Mouse (Mus musculus): ENCODE results near the gene Pkp4. TPM values are rescaled to one million over a fixed set of nuclear protein-coding genes. Genes with fewer than 3 reads are reported as not detected.
A peak's percentile ranks its signal among the peaks of the same experiment; 100 is the strongest.

Pkp4 gene
- total RNA-seq, 1 experiment, result 54.3 TPM

DNA sequence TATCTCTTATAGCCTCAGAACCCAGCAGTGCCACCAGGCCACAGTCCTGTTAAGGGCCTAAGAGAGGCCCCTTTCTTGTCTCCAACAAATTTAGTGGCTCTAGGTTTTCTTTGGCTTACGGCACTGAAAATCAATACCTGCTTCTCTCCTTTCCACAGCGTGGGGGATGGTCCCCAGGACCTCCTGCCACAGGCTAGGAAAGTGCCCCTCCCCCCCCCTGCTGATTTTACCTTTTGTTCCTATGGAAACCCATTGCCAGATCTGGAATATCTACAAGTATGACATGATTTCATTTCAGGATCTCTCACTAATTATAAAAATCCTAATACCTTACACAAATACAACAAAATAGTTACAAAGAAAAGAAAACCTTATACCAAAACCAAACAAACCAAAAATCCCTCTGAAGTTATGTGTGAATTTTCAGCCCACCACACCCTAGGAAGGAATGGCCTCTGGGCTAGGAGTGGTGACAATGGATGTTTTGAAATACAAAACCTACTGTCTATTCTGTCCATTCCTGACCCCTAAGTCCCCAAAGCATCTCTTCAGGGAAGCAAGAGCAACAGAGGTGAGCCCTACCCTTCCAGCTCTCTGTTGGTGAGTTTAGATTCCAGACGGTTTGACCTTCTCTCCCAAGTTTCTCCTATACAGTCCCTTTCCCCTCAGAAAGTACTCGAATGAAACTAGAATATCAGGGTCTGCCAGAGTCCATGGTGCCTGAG, 224.7 kb downstream of the Pkp4 start:
- Histone ChIP-seq H3K4me1 (ENCODE audit: control insufficient read depth in 2 of 2, insufficient read depth in 2 of 2, low read length in 2 of 2, poor library complexity in 1 of 2) (peaks cover 6 to 19% of the 10 kb centered on the region in 2 experiments), H3K27ac (ENCODE audit: insufficient read depth, low read depth, low read length, poor library complexity, severe bottlenecking) (peak overlapping the region; percentile 95), H3K36me3 (ENCODE audit: control insufficient read depth, insufficient read depth, low read length, poor library complexity, severe bottlenecking) (peaks cover 2% of the 10 kb centered on the region; the same call in 1 of the 2 replicates), H3K4me3 (ENCODE audit: insufficient read depth in 1 of 2, low read depth in 1 of 2, low read length in 2 of 2, poor library complexity in 1 of 2, severe bottlenecking in 1 of 2) (no peak overlapping the region), H3K9me3 (ENCODE audit: control insufficient read depth, insufficient read depth, low read depth, low read length) (no peaks in the 10 kb centered on the region), H3K9ac (ENCODE audit: insufficient read depth, low read depth, low read length, poor library complexity, severe bottlenecking) (no peak overlapping the region; the same call in 1 of the 2 replicates)
- in situ Hi-C loops (cut with MboI; ENCODE audit: low sequenced_read_pairs in 2 of 2, unreplicated experiment in 2 of 2), result no loop called here
- TF ChIP-seq CHD2 (IDR thresholded peaks at IDR 0.05; ENCODE audit: low read depth, low read length) (peak; percentile 50; the same call in 1 of the 2 replicates), MAFK (IDR thresholded peaks at IDR 0.05; ENCODE audit: insufficient read depth, low read depth, low read length) (no peak)
- peak; percentile 81 for DNase-seq (ENCODE audit: low read depth, low spot score)

DNA sequence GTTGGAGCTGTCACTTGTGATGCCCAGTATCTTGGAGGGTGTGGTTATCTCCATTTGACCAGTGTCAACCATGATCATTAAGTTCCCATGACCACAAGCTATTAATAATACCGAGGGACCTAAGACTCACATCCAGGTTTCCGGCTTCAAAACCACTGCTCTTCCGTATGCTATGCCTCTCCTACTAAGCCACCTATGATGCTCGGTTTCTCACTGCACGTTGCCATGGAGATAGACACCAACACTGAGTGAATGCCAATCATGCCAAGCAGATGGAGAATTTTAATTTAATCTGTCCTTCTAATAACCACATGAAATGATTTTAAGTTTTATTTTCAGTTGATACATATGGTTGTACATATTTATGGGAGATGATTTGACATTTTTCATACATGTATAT, 229.3 kb downstream of the Pkp4 start:
- no peak for TF ChIP-seq HCFC1 (IDR thresholded peaks at IDR 0.05; ENCODE audit: borderline replicate concordance, insufficient read depth, low read length)
- no peak for TF ChIP-seq ZNF384 (IDR thresholded peaks at IDR 0.05; ENCODE audit: low read depth, low read length)
- TF ChIP-seq ZC3H11A (IDR thresholded peaks at IDR 0.05; ENCODE audit: borderline replicate concordance, low read depth, low read length), result no peak
- TF ChIP-seq MAFK (IDR thresholded peaks at IDR 0.05; ENCODE audit: insufficient read depth, low read depth, low read length), result no peak
- no peak for TF ChIP-seq CHD2 (IDR thresholded peaks at IDR 0.05; ENCODE audit: low read depth, low read length)
- peaks cover 0 to 4% of the 10 kb centered on the region in 2 experiments; a peak in 3 of 4 replicates for H3K4me1 ChIP-seq (ENCODE audit: control insufficient read depth in 2 of 2, insufficient read depth in 2 of 2, low read length in 2 of 2, poor library complexity in 1 of 2)
- no peak overlapping the region for H3K27ac ChIP-seq (ENCODE audit: insufficient read depth, low read depth, low read length, poor library complexity, severe bottlenecking)
- no peaks in the 10 kb centered on the region for H3K9me3 ChIP-seq (ENCODE audit: control insufficient read depth, insufficient read depth, low read depth, low read length)
- no peak overlapping the region for H3K9ac ChIP-seq (ENCODE audit: insufficient read depth, low read depth, low read length, poor library complexity, severe bottlenecking)
- in situ Hi-C loops (cut with MboI; ENCODE audit: low sequenced_read_pairs in 2 of 2, unreplicated experiment in 2 of 2), result no loop called here
- no peak overlapping the region for H3K4me3 ChIP-seq (ENCODE audit: insufficient read depth in 1 of 2, low read depth in 1 of 2, low read length in 2 of 2, poor library complexity in 1 of 2, severe bottlenecking in 1 of 2)
- no peak for DNase-seq (ENCODE audit: low read depth, low spot score)
- H3K36me3 ChIP-seq (ENCODE audit: control insufficient read depth, insufficient read depth, low read length, poor library complexity, severe bottlenecking), result peaks cover 2% of the 10 kb centered on the region; the same call in 1 of the 2 replicates

DNA sequence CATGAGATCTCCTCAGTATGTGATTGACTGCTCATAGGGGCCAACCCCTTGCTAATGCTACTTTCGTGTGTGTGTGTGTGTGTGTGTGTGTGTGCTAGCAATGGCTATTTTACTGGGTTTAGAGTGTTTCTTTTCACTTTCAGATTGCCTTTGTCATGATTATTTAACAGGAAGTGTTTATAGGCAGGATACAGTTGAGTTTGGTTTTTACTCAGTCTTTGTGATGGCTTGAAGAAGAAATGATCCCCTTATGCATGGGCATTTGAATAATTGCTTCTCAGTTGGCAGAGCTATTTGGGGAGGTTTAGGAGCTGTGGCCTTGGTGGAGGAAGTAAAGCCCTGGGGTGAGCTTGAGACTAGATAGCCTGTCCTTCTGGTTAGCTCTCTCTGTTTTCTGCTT, 232.5 kb downstream of the Pkp4 start:
- H3K9ac ChIP-seq (ENCODE audit: insufficient read depth, low read depth, low read length, poor library complexity, severe bottlenecking), result no peak overlapping the region
- no peaks in the 10 kb centered on the region for H3K4me1 ChIP-seq (ENCODE audit: control insufficient read depth in 2 of 2, insufficient read depth in 2 of 2, low read length in 2 of 2, poor library complexity in 1 of 2)
- H3K4me3 ChIP-seq (ENCODE audit: insufficient read depth in 1 of 2, low read depth in 1 of 2, low read length in 2 of 2, poor library complexity in 1 of 2, severe bottlenecking in 1 of 2), result no peak overlapping the region
- DNase-seq (ENCODE audit: low read depth, low spot score), result no peak
- no peaks in the 10 kb centered on the region for H3K36me3 ChIP-seq (ENCODE audit: control insufficient read depth, insufficient read depth, low read length, poor library complexity, severe bottlenecking)
- no peaks in the 10 kb centered on the region for H3K9me3 ChIP-seq (ENCODE audit: control insufficient read depth, insufficient read depth, low read depth, low read length)
- no peak for TF ChIP-seq CHD2 (IDR thresholded peaks at IDR 0.05; ENCODE audit: low read depth, low read length)
- TF ChIP-seq ZC3H11A (IDR thresholded peaks at IDR 0.05; ENCODE audit: borderline replicate concordance, low read depth, low read length), result no peak
- TF ChIP-seq ZNF384 (IDR thresholded peaks at IDR 0.05; ENCODE audit: low read depth, low read length), result no peak
- TF ChIP-seq HCFC1 (IDR thresholded peaks at IDR 0.05; ENCODE audit: borderline replicate concordance, insufficient read depth, low read length), result no peak
- TF ChIP-seq MAFK (IDR thresholded peaks at IDR 0.05; ENCODE audit: insufficient read depth, low read depth, low read length), result no peak
- in situ Hi-C loops (cut with MboI; ENCODE audit: low sequenced_read_pairs in 2 of 2, unreplicated experiment in 2 of 2), result no loop called here
- no peak overlapping the region for H3K27ac ChIP-seq (ENCODE audit: insufficient read depth, low read depth, low read length, poor library complexity, severe bottlenecking)

DNA sequence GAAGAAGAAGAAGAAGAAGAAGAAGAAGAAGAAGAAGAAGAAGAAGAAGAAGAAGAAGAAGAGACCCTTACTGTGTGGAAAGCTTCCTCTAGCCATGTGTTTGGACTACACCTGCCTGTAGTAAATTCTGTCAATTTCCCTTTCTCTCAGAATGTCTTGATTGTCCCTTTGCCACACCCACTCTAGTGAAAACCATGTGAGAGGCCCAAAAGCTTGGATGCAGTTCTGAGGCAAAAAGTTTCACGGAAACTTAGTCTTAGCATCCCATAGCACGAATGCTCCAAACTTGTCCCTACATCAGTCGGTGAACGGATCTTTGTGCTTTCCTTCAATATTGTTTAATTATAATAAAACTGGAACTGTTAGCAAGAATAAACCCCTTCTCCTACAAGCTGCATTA, 234.0 kb downstream of the Pkp4 start:
- in situ Hi-C loops (cut with MboI; ENCODE audit: low sequenced_read_pairs in 2 of 2, unreplicated experiment in 2 of 2), result no loop called here
- Histone ChIP-seq H3K4me3 (ENCODE audit: insufficient read depth in 1 of 2, low read depth in 1 of 2, low read length in 2 of 2, poor library complexity in 1 of 2, severe bottlenecking in 1 of 2) (no peak overlapping the region), H3K4me1 (ENCODE audit: control insufficient read depth in 2 of 2, insufficient read depth in 2 of 2, low read length in 2 of 2, poor library complexity in 1 of 2) (no peaks in the 10 kb centered on the region), H3K27ac (ENCODE audit: insufficient read depth, low read depth, low read length, poor library complexity, severe bottlenecking) (no peak overlapping the region), H3K9me3 (ENCODE audit: control insufficient read depth, insufficient read depth, low read depth, low read length) (no peaks in the 10 kb centered on the region), H3K9ac (ENCODE audit: insufficient read depth, low read depth, low read length, poor library complexity, severe bottlenecking) (no peak overlapping the region), H3K36me3 (ENCODE audit: control insufficient read depth, insufficient read depth, low read length, poor library complexity, severe bottlenecking) (no peaks in the 10 kb centered on the region)
- TF ChIP-seq CHD2 (IDR thresholded peaks at IDR 0.05; ENCODE audit: low read depth, low read length), result no peak
- TF ChIP-seq HCFC1 (IDR thresholded peaks at IDR 0.05; ENCODE audit: borderline replicate concordance, insufficient read depth, low read length), result no peak
- TF ChIP-seq ZNF384 (IDR thresholded peaks at IDR 0.05; ENCODE audit: low read depth, low read length), result no peak
- TF ChIP-seq MAFK (IDR thresholded peaks at IDR 0.05; ENCODE audit: insufficient read depth, low read depth, low read length), result no peak
- no peak for DNase-seq (ENCODE audit: low read depth, low spot score)

All from ES-E14 (cell line).